Mouse (Mus musculus) thymus, adult 2 months (tissue): ENCODE measurements around the gene Capn15.

Experiments used
- CTCF ChIP-seq: fragments of 200-500 bp; IDR thresholded peaks from 2 replicates; pipeline ENCODE4 v1.5.1; 2012; ENCODE audit warnings: mild to moderate bottlenecking, control low read depth, low read length, moderate library complexity, borderline replicate concordance; ENCODE audit not compliant: control insufficient read depth, poor library complexity, insufficient read depth; ENCODE audit errors: extremely low read depth
- POLR2A ChIP-seq: fragments of 200-500 bp; IDR thresholded peaks from 2 replicates; pipeline ENCODE4 v1.6.1; 2012; ENCODE audit warnings: mild to moderate bottlenecking, low read length, control low read depth, moderate library complexity; ENCODE audit not compliant: control insufficient read depth, poor library complexity, insufficient read depth; ENCODE audit errors: extremely low read depth

GRCm38 (mm10) chr17:25956201-25956600 lies 29.4 kb downstream of the Capn15 start:
- TF ChIP-seq CTCF (no peak), POLR2A (no peak)
